Mouse (Mus musculus): ENCODE results near the gene Tmem220. TPM values are rescaled to one million over a fixed set of nuclear protein-coding genes. Genes with fewer than 3 reads are reported as not detected.

Tmem220 gene
- total RNA-seq, 1 experiment from 2014 or later = 6.0 TPM

DNA sequence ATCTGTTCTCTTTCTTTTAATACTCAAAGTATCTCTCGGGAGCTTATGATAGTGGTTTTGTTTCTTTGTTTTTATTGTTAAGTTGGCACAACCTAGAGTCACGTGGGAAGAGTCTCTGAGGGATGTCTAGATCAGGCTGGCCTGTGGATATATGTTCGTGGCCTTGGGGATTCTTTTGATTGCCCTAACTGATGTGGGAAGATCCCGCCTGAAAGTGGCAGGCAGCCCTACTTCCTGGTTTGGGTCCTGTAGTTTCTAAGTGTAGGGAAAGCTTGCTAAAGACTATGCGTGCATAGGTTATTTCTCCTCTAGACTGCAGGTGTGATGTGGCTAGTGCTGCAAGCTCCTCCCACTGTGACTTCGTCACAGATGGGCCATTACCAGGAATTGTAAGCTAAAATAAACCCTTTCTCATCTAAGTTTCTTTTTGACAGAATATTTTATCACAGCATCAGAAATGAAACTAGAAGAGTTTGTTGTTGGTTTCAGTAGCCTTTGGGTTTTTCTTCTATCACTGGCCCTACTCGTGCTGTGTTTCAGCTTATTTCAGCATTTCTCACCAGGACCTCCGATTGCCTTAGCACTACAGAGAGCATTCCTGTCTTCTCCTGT is 29.9 kb downstream of the Tmem220 start:
- no peak for DNase-seq

- DNase-seq = no peak
Measured at GRCm38 (mm10) chr11:67061311-67061710, 36.4 kb downstream of the Tmem220 start.

DNA sequence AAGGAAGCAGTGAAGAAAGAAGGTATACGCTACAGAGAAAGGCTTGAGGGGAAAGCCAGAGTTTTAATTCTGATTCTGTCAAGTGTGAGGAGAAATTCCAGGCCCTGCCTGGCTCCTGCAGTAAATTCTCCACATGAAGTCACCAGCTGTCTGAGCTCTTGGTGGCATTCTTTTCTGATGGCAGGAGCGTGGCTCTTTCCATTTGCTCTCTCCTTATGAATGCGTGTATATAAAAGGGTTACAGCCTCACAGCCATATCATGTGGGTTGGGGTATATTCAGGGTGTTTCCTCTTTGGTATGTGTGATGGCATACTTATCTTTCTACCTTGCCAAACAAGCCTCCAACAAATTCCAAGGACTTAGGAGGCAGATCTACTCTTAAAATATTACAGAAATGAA is 37.8 kb downstream of the Tmem220 start:
- no peak for DNase-seq

DNA sequence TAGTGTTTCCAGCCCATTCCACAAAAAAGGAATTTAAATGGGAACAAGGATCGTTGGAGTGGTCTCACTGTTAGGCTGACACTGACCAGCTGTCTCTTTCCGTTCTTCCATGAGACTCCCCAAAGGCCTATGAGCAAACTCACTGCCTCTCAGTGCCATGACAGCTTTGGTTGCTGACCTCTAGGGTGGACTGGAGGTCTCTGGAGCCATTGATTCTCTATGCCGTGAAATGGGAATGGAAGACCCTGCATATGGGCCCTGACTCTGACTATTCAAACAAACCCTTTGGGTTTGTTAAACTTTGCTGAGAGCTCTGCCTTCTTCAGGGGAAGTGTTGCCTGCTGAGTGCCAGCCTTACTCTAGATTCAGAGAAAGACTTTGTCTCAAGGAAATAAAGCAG is 42.8 kb downstream of the Tmem220 start:
- DNase-seq = no peak

DNA sequence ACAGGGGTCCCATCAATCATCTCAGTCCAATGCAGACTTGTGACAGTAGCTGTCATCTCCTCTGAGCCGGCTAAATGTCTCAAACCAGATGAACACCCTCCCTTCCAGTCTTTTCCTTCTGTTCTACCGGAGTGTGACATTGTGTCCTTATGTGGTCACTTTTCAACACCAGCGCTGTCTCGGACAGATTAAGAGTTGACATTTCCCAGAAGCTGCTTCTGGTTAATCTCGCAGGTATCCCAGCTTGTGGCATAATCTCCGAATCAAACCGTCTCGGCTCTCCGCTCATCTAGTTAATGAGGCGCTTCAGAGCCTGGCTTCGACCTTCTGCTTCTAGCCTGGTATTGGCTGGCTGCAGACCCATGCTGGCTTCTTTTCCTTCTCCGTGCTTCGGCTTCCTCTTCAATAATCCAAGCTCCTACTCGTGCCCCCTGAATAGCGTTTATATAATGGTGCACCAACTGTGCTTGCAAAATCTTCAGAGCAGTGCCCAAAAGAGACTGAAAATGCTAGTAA is 47.7 kb downstream of the Tmem220 start:
- no peak for DNase-seq

DNA sequence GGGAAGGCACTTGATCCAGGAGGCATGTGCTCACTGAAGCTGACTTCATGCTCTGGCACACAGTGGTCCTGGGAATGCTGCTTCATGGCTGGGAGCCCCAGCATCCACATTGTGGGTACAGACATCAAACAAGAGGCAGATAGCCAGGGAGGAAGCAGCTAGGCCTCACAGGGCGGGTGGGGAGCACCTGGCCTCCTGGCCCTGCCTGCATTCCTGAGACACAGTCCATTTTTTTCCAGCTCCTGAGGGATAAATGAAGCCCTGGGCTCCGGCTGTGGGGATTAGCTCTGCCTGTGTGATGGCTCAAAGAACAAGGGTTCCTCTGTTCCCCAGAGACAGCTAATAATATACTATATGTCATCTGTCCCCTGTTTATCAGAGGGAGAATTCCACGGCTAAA is 50.1 kb downstream of the Tmem220 start:
- DNase-seq = no peak

- DNase-seq = no peak
Measured at GRCm38 (mm10) chr11:67076781-67077180, 51.8 kb downstream of the Tmem220 start.

GRCm38 (mm10) chr11:67077435-67077834 is 52.5 kb downstream of the Tmem220 start:
- DNase-seq = no peak

DNA sequence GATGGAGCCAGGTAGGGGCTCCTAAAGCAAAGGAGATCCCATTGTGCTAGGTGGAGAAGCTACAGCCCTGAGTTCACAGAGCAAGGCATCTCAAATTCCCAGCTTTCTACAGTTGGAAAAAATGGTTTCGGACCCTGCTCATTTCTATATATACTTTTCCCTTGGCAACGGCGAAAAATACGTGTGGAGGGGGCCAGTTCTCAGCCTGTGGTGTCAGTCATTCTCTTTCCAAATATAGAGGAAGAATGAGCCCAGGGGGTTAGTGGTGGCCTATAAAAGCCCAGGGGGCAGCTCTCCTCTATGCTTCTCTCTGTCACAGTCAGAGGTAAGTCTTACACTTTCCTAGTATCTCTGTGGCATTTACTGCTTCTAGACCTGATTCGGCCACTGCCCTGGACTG is 53.0 kb downstream of the Tmem220 start, which contains the start of gene Myh3:
TSS of gene Myh3 (plus strand) at position 301 of the 400 bp plus-strand sequence.
- DNase-seq = no peak

- no peak for DNase-seq
Measured at GRCm38 (mm10) chr11:67078888-67079287, 53.9 kb downstream of the Tmem220 start.

- no peak for DNase-seq
Measured at GRCm38 (mm10) chr11:67079740-67080139, 54.8 kb downstream of the Tmem220 start.

DNA sequence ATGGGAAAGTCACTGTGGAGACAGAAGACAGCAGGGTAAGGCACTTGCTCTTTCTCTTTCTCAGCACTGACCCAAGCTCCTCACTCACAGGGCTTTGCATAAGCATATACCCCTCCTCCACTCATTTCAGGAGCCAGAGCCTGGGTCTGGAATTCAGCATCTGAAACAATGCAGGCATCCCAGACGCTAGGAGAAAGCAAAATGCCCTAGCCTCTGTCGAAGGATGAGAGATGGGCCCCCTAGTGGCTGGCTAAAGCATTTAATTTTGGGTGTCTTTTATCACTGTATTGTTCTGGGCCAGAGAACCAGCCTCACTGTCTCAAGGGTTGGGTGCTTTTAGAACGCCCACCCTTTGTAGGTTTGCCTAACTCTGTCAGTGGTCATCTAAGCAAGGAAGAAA is 55.2 kb downstream of the Tmem220 start:
- DNase-seq = peak; percentile 71

GRCm38 (mm10) chr11:67081125-67081649 is 56.2 kb downstream of the Tmem220 start:
- peak; percentile 62 for DNase-seq

- no peak for DNase-seq
Measured at GRCm38 (mm10) chr11:67082188-67082587, 57.2 kb downstream of the Tmem220 start.

GRCm38 (mm10) chr11:67082793-67083192 is 57.8 kb downstream of the Tmem220 start:
- DNase-seq = no peak

DNA sequence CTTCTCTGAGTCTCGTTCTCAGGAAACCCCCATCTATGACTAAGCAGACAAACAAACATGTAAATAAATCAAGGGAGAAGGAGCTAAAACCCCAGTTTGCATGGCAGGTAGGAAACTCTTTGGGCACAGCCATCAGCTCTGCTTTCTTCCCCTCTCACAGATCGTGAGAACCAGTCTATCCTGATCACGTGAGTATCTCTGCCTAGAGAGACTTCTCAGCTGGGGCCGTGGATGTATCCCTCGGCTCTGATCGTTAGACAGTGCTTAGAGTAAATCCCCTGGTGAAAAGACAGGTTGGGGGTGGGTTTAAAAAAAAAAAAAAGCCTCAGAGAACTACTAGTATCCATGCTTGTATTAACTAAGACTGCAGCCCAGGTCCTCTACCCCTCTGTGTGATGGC is 58.3 kb downstream of the Tmem220 start:
- no peak for DNase-seq

GRCm38 (mm10) chr11:67083712-67084340 is 58.9 kb downstream of the Tmem220 start:
- no peak for DNase-seq

Other genes starting within 250 kb of the Tmem220 start
- 7.4 and 10.3 TPM in 2 replicates for gene Pirt, start 113.2 kb upstream of the Tmem220 start, total RNA-seq (2021)
- gene Tmem238l, start 68.5 kb upstream of the Tmem220 start, total RNA-seq (2021) = not detected in 2 replicates
- gene Adprm, start 27.4 kb downstream of the Tmem220 start, total RNA-seq (2021) = 18.6 and 20.5 TPM in 2 replicates
- gene Sco1, start 27.5 kb downstream of the Tmem220 start, total RNA-seq (2021) = 21.4 and 24.3 TPM in 2 replicates
- 0.07 TPM in 1 of 2 replicates, not detected in the other for gene Myh3, start 53.1 kb downstream of the Tmem220 start, total RNA-seq (2021)
- gene Myh2, start 145.9 kb downstream of the Tmem220 start, total RNA-seq (2021) = 0.08 TPM in 1 of 2 replicates, not detected in the other
- gene Myh1, start 174.9 kb downstream of the Tmem220 start, total RNA-seq (2021) = 0.23 and 0.30 TPM in 2 replicates
- 0.15 TPM in 1 of 2 replicates, not detected in the other for gene Myh4, start 212.9 kb downstream of the Tmem220 start, total RNA-seq (2021)

Measured in adrenal gland, postnatal 14 days (tissue).